Mouse (Mus musculus) heart, postnatal 36 days (tissue): ENCODE results near the gene Sh3bgrl2. TPM values are rescaled to one million over a fixed set of nuclear protein-coding genes. Genes with fewer than 3 reads are reported as not detected.
A peak's percentile ranks its signal among the peaks of the same experiment; 100 is the strongest.

ENCODE experiments used
- DNase-seq, 2 experiments: peaks; one replicate each; pipeline ENCODE4 v3.0.0; 2021 to 2022
- intact Hi-C: fragments of 180-260 bp; cut with DNase I; formaldehyde crosslinking; loops from one replicate; pipeline ENCODE4 v1.15.1; 2025
- total RNA-seq, 2 experiments: library from RNA; stranded (reverse); gene quantifications; 2 replicates each; pipeline ENCODE4 v1.2.3; 2021

Sh3bgrl2 gene
- total RNA-seq, 2 experiments from 2014 or later, result 4.3 to 6.3 TPM

- intact Hi-C loops, result no loop called here
- DNase-seq, result no peak
Observed at GRCm38 (mm10) chr9:83586316-83587050, 38.4 kb downstream of the Sh3bgrl2 start.

- no peak for DNase-seq
- intact Hi-C loops, result no loop called here
Observed at GRCm38 (mm10) chr9:83587116-83587515, 39.0 kb downstream of the Sh3bgrl2 start.

DNA sequence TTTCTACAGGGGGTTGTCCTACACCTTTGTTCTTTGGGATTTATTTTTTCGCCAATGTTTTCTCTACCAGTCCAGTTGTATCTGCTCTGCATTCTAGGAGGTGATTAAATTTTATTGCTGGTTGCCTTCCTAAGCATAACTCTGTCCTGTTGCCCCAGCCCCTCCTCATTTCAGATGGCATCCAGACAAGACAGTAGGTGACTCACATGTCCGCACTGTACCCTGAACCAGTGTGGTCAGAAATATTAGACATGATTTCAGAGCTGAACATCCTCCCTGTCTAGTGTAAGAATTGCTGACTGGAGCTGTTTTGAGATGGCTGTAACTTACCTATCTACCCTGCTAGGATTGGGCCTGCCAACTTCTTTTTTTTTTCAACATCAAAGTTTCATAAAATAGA is 40.9 kb downstream of the Sh3bgrl2 start:
- intact Hi-C loops, result no loop called here
- DNase-seq, result no peak

GRCm38 (mm10) chr9:83589680-83590467 is 41.7 kb downstream of the Sh3bgrl2 start:
- intact Hi-C loops, result no loop called here
- no peak for DNase-seq

DNA sequence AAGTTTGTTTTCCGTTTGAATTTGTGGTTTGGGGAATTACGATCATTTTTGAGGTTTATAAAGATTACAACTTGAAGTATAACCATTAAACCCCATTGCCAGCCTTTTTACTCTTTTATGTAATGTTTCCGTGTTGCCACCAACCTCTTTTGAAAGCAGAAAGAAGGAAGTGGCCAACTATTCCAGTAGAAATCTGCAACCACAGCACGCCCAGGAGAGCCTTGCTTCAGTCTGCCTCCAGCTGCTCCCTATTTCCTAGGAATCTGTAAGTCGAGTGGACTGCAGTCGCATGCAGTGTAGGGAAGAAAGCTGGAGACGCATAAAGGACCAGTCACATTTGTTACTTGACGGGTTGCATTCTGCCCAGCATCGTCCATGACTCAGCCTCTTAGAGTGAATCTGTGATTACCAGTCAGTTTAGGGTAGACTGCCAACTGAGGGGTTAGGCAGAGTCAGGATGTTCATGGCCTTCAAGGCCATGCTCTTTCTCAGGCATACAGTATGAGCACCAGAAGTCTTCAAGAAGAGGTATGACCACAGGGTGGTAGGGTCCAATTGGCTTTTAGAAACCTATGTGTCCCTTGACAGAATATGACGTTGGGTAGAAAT is 43.8 kb downstream of the Sh3bgrl2 start:
- intact Hi-C loops, result no loop called here

DNA sequence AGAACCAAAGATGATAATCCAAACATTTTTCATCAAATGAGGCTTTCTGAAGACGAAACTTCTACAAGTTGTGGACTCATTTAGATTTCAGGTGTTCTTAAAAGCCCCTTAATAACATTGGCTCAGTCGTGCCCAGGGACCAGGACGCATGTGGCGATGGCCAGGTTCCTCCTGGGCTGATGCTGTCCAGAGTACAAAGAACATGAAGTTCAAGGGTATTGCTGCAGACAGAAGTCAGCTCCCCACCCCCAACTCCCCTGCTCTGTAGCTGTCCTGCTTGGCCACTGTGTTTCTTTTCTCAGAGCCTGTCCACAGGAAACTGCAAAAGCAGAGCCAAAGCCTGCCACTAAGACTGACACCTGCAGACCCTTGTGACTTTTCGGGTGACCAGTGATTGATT is 45.7 kb downstream of the Sh3bgrl2 start:
- no peak for DNase-seq
- intact Hi-C loops, result no loop called here

More for the DNA sequence above, 43.8 kb downstream of the Sh3bgrl2 start:
- DNase-seq, result no peak

DNA sequence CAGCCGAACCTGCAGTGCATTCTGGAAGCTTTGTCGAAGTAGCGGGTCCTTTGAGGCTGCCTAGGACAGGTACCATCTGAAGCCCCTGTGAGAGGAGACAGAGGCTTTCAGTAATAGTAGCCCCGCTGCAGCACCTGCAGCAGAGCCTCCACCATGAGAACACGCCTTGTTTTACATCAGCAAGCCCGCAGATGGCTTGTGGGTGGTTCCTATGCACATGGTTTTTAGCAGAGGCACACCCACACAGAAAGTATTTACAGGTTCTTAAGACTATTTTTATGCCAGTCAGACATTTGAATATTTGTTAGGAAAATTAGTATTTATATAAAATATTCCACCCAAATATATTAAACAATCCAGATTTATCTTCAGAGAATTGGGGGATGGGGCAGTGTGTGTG is 48.0 kb downstream of the Sh3bgrl2 start:
- DNase-seq, result no peak
- intact Hi-C loops, result no loop called here

- DNase-seq, result no peak
- intact Hi-C loops, result no loop called here
Observed at GRCm38 (mm10) chr9:83596646-83597481, 48.7 kb downstream of the Sh3bgrl2 start.

DNA sequence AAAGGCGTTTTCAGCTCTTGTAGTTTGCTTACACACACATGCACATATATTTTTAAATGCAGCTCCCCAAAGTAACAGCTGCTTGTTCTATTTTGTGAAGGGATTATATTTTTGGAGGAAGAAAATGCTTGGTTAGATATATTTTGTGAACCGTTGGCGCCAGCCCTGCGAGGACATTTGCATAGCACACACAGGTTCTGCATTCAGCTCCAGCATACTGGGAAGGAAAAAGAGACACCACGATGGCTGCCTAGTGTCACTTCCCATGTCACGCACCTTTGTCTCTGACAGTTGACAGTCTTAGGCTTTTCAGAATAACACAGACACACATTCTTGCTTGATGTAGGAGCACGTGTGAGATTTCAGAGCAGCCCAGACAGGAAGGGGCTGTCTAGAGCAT is 49.9 kb downstream of the Sh3bgrl2 start:
- intact Hi-C loops, result no loop called here
- DNase-seq, result no peak

DNA sequence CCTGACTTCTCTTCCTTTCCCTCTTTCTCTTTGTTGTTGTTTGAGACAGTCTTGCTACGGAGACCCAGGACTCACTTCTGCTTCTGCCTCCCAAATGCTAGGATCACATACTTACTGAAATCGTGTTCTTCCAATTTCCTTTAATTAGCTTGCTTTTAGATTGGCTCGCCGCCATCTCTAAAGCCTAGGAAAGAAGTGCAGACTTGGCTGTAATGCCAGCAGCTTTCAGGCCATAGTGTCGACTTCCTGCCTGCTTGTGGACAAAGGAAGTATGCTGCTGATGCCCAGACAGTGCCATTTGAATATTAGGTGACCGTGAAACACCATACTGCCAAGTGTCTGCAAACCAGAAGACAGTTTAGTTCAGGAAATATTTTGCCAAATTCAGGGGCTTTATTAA is 51.4 kb downstream of the Sh3bgrl2 start:
- intact Hi-C loops, result no loop called here
- no peak for DNase-seq

DNA sequence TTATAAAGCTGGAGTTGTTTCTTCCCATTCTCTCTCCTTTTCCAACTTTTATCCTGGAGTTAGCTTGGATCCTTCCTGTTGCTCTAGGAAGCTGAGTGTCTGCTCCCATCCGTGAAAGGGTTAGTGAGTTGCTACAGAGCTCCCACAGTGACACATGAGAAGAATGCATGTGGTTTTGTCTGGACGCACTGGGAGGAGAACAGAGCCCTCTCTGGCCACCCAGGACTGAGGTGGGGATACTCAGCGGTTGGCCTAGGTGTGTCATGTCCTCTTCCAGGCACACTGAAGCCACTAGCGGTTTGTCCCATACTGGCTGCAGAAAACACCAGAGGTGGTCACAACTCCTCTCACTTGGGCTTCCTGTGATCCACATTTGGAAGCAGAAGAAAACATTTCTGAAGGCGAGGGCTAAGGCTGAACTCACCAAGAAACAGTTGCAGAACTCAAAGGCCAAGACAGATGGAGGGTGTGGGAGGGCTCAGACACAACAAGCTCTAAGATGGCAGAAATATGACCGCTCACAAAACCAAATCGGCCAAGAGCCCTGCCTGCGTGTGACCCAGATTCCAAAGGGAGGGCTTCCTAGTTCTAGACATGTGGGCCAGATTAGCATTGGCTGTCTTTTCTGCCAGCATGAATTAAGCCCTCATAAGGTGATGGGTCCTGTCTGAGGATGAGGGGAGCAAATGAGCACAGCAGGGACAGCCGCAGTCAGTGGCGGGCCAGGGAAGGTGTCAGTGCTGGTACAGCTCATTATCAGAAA is 52.3 kb downstream of the Sh3bgrl2 start:
- intact Hi-C loops, result no loop called here
- DNase-seq, result no peak

DNA sequence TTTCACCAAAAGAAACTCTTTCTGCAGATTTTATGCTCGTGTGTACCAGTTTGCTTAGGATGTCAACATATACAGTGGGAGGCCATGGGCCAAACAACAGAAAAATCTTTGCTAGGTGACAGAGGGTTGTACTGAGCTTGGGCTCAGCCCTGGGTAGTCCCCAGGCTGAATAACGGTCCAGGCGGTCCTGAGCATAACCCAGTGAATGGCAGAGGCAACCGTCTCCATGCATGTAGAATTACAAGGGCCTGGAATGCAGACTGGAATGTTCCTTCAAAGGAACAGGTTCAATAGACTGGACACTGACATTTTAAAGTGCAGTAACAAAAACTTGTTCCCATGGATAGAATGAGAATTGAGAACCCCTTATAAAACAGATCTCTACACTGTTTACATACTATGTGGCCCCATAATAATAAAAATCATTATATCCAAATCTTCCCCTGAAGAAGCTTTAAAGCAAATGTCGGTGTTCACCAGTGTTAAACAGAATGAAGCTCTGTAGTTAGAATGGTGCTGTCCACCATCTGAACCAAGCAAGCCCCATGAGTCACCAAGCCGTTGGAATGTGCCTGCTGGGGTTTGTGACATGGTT is 54.1 kb downstream of the Sh3bgrl2 start:
- intact Hi-C loops, result no loop called here
- no peak for DNase-seq

DNA sequence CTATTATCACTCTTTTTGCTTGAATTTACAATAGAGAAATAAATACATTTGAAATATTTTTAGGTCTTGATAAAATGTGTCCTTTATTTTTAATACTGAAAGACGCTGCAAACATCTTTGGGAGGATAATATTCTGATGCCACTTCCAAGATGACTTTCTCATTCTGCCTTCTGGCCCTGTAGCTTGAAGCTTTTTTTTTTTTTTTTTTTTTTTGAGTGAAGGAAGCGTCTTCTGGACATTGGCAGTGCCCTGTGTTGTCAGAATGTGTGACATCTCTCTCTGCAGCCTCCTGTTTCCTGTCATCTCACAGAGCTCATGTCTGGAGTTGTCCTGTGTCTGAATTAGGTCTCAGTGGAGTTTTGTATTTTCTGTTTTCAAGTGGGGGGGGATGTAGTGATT is 55.0 kb downstream of the Sh3bgrl2 start:
- no peak for DNase-seq
- intact Hi-C loops, result no loop called here

DNA sequence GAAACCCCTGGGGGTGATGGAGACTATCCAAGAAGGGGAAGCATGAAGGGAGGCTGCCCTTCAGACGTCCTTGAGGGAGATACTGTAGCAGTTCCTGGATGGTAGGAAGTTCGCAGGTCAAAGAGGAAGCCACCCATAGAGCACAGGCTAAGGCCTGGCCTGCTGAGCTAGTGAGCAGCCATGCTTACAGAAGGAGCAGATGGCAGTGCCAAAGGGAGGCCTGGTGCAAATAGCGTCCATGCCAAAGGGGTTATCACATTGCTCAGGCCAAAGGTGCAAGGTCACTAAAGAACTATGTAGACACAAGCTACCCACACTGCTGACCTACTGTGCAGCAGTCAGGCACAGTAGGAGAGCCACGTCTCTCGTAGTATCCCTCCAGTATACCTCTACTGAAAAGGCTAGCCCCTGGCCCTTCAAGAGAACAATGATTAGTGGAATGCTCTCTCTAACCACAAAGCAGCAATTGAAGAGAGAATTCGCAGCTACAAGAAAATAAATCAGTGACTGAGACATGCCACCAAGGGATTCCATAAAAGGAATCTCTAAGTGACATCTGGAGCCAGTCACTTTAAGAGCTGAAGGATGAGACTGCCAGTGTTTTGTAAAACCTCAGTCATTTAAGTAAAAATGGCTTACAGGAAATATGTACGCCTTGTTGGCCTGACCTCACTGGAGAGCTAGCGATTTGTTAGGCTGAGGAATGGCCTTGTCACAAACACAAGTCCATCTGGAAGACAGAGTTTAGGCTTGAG is 57.9 kb downstream of the Sh3bgrl2 start:
- no peak for DNase-seq
- intact Hi-C loops, result loop anchor here (5.0 kb wide), 2 partner anchors 224 to 239 kb away; no protein-coding TSS in a partner anchor

- no peak for DNase-seq
- intact Hi-C loops, result loop anchor here (5.0 kb wide), 2 partner anchors 226 to 241 kb away; no protein-coding TSS in a partner anchor
Observed at GRCm38 (mm10) chr9:83608135-83608534, 60.0 kb downstream of the Sh3bgrl2 start.

- intact Hi-C loops, result loop anchor here (1.0 to 5.0 kb wide), 5 partner anchors 67 to 242 kb away; no protein-coding TSS in a partner anchor
- DNase-seq, result peak; percentile 73 to 80
Observed at GRCm38 (mm10) chr9:83609422-83610297, 61.5 kb downstream of the Sh3bgrl2 start.

DNA sequence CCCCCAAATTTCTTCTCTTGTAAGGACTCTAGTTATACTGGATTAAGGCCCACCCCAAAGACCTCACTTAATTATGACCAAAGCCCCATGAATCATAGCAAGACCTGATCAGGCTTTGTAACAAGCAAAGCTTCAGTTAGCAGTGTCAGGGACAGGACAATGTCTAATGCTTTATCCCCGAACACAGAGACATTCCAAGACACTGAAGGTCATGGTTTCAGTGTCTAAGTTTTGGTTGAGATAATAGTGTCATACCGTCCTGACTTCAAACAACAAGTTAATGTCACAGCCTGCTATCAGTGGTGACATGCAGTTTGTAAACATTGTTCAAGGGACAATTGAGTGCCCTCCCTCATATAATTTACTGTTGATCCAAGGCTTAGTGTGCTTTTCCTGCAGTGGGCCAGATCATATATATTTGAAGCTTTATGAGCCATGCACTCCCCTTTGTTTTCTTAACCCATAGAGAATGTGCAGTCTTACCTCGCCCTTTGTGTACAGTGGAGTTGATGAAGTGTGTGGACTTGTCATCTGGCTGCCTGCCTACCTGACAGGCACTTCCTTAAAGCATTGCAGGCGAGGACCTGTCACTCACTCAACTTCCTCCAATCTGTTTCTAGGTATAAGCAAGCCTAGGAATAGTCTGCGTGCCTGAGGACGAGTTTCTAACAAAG is 67.9 kb downstream of the Sh3bgrl2 start:
- intact Hi-C loops, result no loop called here
- DNase-seq, result no peak
